Mouse (Mus musculus): ENCODE measurements around the gene Hcrt.

DNA sequence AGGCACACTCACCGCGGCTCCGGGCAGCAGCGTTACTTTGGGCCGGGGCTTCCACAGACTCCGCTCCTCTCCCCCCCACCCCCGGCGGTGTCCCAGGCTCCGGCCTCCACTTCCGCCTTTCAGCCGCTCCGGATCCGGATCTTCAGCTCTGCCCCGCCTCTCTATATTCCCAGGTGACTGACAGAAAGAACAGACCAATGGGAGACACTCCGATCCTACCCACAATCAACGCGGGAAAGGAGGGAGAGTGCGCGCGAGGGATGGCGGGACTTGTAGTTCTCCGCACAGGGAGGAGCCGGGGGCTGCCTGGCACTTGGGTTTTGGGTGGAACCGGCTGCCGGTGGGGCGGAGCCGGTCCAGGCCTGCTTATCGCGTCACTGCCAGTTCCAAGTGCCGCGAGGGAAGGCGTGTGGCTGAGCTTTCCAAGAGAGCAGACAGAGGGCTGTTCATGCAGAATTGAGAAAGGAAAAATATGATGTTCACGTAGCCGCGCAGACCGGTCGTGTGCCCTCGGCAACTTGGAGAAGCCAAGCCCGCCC lies 24.6 kb downstream of the Hcrt start, which contains the start of gene Rab5c:
- TF ChIP-seq CTCF (IDR thresholded peaks at IDR 0.05; ENCODE audit: borderline replicate concordance, insufficient read depth, low read length): no peak
- TF ChIP-seq POLR2A (IDR thresholded peaks at IDR 0.05; ENCODE audit: low read depth, low read length): peak; percentile 85
